Mouse (Mus musculus) kidney, adult 18-20 months (tissue): ENCODE data around the gene Zzz3.
A peak's percentile ranks its signal among the peaks of the same experiment; 100 is the strongest.

Source experiments
- DNase-seq: peaks from one replicate; pipeline ENCODE4 v3.0.0; 2021

Zzz3 gene

GRCm38 (mm10) chr3:152468032-152468431 lies 72.8 kb downstream of the Zzz3 start:
- no peak for DNase-seq

DNA sequence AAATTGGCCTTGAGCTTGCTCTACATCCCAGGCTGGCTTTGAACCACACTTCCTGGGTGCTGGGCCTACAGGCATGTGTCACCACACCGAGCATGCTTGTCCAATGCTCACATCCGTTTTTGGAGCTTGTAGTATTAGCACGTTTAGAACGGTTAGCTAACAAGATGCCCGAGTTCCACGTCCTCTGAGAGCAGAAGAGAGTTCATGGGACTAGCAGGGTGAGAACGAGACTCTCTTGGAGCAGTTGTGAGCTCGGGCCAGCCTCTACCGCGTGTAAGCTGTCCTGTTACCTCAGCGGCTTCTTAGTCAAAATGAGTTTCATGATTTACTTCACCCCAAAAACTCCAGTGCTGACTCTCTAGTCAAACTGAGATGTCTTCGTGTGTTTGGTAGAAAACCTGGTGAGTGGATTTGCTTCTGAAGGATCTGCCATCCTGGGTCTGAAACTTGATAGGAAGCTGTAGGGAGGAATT lies 73.3 kb downstream of the Zzz3 start:
- no peak for DNase-seq

- no peak for DNase-seq
Measured at GRCm38 (mm10) chr3:152469423-152470200, 74.3 kb downstream of the Zzz3 start.

DNA sequence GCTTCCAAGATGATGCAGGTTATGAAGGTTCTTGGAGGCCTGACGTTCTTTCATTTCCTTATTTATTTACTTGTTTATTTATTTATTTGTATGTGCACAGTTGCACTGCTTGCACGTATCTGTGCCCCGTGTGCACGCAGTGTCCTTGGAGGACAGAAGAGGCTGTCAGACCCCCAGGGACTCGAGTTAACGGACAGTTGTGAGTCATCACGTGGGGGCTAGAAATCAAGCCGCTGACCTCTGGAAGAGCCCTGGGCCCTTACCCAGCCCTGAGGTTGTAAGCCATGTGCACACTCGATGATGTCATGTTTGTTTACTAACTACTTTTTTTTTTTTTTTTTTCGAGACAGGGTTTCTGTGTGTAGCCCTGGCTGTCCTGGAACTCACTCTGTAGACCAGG lies 75.1 kb downstream of the Zzz3 start:
- DNase-seq, result no peak

- no peak for DNase-seq
Measured at GRCm38 (mm10) chr3:152472676-152473075, 77.4 kb downstream of the Zzz3 start.

DNA sequence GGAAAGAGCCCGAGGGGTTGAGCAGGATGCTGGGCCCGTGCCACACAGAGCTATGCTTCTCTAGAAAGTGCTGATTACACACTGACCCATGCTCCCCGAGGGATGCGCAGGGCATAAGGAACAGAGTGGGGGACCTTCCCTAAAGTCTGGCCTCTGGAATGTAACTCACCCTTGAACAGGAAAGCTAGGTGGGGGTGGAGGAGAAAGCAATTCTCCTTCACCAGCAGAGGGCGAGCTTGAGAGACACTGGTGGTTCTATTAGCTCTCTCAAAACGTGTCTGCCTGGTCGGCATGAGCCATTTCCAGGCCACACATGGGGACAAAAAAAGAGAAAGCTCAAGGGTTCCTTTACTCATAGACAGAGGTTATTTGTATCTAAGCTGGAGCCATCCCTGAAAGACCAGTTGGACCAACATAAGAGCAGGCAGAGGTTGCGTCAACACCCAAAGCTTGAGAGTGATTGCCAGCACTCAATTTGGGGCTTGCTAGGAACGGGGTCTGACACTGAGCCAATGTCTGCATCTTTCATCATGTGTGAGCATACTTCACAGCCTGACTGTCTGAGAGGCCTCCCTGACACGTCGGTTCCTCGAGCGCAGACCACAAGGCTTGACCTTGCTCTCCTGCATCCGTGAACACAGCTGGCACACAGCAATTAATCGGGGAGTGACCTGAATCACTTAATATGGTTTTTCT lies 79.5 kb downstream of the Zzz3 start:
- peak; percentile 52 for DNase-seq

GRCm38 (mm10) chr3:152475278-152475669 lies 80.0 kb downstream of the Zzz3 start:
- DNase-seq, result no peak

DNA sequence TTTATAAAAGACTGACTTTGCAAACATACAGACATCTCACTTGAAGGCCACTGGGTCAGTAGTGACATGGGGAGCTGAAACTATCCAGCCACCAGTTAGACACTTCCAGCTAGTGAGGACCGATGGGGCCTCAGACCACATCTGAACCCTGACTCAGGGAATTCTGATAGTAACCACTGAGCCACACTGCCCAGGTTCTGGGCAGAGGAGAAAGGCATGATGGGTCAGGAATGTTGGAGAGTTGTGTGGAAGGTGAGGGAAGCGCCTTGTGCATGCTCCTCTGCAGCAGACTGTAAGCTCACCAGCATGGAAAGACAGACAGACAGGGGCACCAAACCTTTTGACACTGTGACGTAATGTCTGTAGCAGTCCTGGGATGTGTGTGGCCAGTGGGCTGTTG lies 80.6 kb downstream of the Zzz3 start:
- DNase-seq, result no peak

GRCm38 (mm10) chr3:152477796-152478527 lies 82.7 kb downstream of the Zzz3 start:
- peak; percentile 83 for DNase-seq

DNA sequence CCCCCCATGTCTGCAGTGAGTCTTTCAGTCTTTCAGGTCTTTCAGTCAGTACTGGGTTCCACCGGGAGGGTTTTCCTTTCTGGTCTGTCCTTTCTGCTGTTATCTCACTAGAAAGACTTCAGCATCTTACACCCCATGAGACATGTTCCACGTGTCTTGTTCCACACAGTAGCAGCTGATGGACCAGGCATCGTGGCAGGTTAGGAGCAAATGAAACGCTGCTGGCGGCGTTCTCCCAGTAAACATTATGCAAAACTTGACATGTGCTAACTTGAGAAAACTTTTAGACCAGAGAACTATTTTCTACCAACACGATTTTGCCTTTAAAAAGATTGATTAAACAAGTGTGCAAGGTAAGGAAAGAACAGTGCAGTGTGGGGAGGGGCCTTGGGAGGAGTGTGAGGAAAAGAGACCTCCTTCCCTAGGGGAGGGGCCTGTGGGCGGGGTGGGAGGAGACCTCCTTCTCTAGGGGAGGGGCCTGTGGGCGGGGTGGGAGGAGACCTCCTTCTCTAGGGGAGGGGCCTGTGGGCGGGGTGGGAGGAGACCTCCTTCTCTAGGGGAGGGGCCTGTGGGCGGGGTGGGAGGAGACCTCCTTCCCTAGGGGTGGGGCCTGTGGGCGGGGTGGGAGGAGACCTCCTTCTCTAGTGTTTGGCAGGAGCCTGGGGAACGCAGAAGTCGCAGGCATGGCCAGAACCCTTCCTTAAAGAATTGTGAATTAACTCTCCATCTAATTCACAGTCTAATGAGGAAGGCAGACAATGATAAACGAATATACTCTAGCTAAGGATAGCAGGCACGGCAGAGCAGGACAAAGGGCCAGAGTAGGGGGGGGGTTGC lies 83.5 kb downstream of the Zzz3 start:
- peak; percentile 52 for DNase-seq

DNA sequence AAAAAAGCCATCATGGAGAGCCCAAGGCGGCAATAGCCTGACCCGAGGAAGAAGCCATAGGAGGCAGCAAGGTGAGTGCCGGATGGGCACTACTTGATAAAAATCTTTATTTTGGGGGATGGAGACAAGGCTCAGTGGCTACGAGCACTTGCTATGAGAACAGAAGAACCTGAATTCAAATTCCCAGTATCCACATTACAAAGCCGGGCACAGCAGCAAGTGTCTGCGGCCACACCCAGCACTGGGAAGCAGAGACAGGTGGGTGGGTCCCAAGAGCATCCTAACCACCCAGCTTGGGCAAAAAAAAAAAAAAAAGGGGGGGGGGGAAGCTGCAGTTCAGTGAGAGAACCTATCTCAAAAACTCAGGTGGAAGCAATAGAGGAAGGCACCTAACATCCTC lies 85.1 kb downstream of the Zzz3 start:
- DNase-seq, result no peak

DNA sequence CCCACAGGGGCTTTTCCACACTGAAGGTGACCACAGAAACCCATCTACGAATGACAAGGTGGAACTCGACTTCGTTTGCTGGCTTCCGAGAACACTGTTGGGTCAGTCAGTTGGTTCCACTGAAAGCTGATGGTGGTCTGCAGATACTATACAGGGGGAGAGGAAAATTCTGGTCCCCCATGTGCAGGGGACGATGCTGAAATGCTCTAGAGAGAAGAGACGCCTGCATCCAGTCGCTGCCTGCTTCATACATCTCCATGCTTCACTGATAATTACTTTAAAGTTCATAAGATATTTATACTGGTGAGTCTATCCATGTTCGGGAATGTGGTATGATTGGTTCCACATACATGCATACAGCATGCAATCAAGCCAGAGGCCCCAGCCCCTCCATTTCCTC lies 86.9 kb downstream of the Zzz3 start:
- DNase-seq, result no peak

DNA sequence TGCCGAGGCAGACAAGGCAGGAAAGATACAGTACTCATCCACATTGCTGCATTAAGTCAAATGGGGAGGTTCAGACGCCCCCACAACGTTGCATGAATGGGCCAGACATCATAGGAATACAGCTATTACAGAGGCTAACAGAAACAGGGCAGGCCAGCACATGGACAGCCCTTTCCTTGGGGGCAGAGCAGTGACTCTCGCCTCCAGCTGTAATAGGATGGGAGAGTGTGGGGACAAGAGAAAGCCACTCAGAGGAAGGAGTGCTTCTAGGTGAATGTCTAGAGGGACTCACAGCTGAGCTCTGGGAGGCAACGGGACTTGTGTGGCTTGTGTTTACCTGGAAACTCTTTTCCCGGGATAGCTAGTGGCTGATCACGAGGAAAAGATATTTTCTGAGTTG lies 88.5 kb downstream of the Zzz3 start:
- DNase-seq, result no peak

GRCm38 (mm10) chr3:152484206-152484605 lies 88.9 kb downstream of the Zzz3 start:
- DNase-seq, result no peak

DNA sequence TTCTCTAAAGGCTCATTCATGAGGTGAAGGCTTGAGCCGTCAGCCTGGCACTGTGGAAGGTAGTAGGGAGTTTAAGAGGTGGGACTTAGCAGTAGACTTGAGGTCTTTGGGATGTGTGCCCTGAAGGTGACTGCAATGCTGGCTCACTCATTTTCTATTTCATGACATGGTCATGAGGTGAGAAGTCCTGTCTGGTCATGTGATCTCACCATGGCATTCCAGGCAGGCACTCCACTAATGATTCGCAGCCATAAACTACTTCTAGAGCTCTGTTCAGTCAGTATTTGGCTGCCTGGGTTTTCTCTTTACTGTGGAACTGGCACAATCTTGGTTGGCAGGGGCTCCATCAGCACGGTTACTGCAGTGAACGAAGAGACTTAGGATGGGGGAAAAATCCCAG lies 93.7 kb downstream of the Zzz3 start:
- no peak for DNase-seq

DNA sequence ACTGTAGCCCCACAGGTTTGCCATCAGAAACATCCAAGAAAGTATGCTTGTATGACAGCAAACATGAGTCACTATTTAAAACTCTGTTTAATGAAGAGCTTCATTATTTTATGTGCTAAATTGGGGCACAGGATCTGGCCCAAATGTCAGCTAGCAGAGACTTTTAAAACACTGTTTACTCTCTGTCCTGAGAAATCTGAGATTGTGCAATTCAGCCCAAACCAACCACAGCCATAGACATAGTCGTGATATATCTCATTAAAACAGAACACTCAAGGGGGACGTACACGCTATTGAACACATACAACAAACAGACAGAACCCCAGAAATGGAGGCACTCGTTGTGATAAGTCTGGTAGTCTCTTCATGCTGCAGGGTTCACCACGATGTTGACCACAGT lies 95.2 kb downstream of the Zzz3 start:
- DNase-seq, result no peak

- DNase-seq, result no peak
Measured at GRCm38 (mm10) chr3:152492241-152492640, 97.0 kb downstream of the Zzz3 start.

DNA sequence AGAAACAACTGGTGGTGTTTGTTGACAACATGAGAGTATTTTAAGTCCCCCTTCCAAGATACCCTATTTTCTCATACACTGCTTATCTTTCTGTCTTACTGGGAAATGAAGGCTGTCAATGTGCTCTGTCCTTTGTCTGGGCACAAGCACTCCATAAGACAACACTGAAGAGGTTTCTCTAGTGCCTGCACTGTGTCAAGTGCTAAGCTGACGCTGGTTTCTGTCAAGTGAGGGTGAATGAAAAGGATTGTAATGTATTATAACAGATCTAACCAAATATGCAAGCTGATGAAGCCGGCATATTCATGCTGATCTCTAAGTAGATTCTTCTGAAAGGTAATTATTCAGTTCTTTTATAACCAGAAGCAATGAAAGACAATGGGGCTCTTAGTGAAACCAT lies 98.5 kb downstream of the Zzz3 start:
- no peak for DNase-seq

- no peak for DNase-seq
Measured at GRCm38 (mm10) chr3:152494667-152495360, 99.5 kb downstream of the Zzz3 start.

- no peak for DNase-seq
Measured at GRCm38 (mm10) chr3:152495415-152495898, 100.2 kb downstream of the Zzz3 start.

DNA sequence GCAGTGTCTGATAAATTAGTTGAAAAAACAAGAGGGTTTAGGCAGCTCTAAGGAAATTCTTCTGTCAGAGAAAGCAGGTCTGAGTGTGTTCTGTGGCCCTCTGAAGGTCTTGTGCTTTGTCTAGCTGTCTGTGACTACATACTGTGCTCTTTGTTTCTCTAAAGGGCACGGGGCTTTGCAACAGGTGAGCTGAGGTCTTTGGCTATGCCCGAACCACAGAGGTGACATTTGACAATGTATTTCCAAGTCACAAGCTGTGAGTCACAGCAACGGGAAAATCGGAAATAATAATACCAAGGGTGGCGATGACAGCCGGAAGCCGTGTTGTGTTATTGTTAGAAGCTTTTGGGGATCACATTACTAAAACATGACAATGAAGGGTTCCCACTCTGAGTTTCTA lies 101.8 kb downstream of the Zzz3 start:
- DNase-seq, result no peak

- DNase-seq, result no peak
Measured at GRCm38 (mm10) chr3:152497842-152498241, 102.6 kb downstream of the Zzz3 start.
